Mouse (Mus musculus) bone marrow, adult 2 months (tissue): ENCODE data around the gene Gnat1. TPM values are rescaled to one million over a fixed set of nuclear protein-coding genes. Genes with fewer than 3 reads are reported as not detected.

ENCODE experiments used
- H3K27ac ChIP-seq: fragments of 200-500 bp; 2 replicates; pipeline ENCODE4 v1.5.1; 2012; ENCODE audit warnings: low read depth, mild to moderate bottlenecking, control low read depth, inconsistent platforms, low read length; ENCODE audit not compliant: control insufficient read depth, poor library complexity, insufficient read depth
- H3K4me1 ChIP-seq: fragments of 200-500 bp; 2 replicates; pipeline ENCODE4 v1.6.1; 2011; ENCODE audit warnings: low read length; ENCODE audit not compliant: control insufficient read depth, insufficient read depth
- H3K4me3 ChIP-seq: fragments of 200-500 bp; replicated peaks from 2 replicates; pipeline ENCODE3; 2011; ENCODE audit warnings: mild to moderate bottlenecking, low read depth, low read length, control low read depth; ENCODE audit not compliant: control insufficient read depth
- CTCF ChIP-seq: fragments of 200-500 bp; IDR thresholded peaks from 2 replicates; pipeline ENCODE4 v1.5.1; 2011; ENCODE audit warnings: low read length, control low read depth; ENCODE audit not compliant: control insufficient read depth, insufficient read depth
- POLR2A ChIP-seq: fragments of 200-500 bp; IDR thresholded peaks from 2 replicates; pipeline ENCODE4 v1.6.1; 2011; ENCODE audit warnings: low read depth, mild to moderate bottlenecking, control low read depth, low read length, borderline replicate concordance; ENCODE audit not compliant: control insufficient read depth
- WGBS: fragments of 180-500 bp; shearing (Covaris S2); methylation state at CpG from one replicate; pipeline ENCODE4 v1.1.7; 2018; 5-methylcytosine and 5-hydroxymethylcytosine counted together
- polyA plus RNA-seq: library from polyadenylated mRNA; stranded (reverse); fragments of >200 nt; gene quantifications from 2 replicates; pipeline ENCODE4 v1.2.4, GENCODE M21; 2011; ENCODE audit warnings: low replicate concordance; ENCODE audit not compliant: missing spikeins, insufficient read depth, insufficient read length

Gene Gnat1
- polyA plus RNA-seq, 1 experiment: not detected

DNA sequence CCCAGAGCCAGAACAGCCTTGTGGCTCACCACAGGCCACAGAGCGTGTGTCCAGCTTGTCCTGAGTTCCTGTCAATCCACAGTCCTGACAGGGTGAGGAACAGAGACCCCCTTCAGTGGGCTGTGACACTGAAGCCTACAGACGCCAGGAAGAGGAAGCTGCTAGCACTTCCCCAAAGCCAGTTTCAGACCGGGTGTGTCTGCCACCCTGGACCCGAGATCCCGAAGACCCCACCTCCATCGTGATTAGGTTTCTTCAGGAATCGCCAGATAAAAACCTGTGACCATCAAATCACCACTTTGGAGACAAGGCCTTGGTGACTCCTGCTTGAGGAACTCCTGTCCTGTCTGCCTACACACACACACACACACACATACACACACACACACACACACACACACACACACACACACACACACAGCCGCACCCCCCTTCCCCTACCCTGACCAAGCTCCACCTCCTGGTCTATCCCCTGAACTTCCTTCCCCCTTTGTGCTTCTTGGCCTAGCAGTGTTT, 39.2 kb downstream of the Gnat1 start:
- peaks cover 3% of the 10 kb centered on the region; the same call in 1 of the 2 replicates for H3K4me1 ChIP-seq
- peak overlapping the region; percentile 78 for H3K27ac ChIP-seq
- peak overlapping the region; percentile 4 for H3K4me3 ChIP-seq
- WGBS: 4% methylated on average over 8 of the region's 8 CpGs
- TF ChIP-seq CTCF (no peak), POLR2A (no peak)

DNA sequence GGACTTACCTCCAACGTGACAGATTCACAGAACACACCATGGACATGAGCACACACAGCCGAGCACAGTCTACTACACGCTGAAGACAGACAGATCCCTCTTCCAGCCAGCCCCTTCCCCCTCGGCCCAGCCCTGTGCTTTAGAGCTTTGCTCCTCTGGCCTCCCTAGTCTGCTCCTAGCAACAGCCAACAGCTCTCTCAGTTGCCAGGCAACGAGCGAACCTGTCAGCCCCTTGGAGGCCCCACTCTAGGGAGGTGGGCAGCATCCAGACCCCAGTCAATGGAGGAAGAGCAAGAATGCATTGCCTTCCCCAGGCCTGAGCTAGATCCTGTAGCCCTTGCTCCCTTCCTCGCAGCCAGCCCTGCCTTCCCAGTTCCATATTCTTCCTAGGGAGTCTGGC, 42.4 kb downstream of the Gnat1 start:
- Histone ChIP-seq H3K4me1 (peaks cover 4% of the 10 kb centered on the region; the same call in 1 of the 2 replicates), H3K27ac (no peak overlapping the region), H3K4me3 (no peak overlapping the region)
- 89% methylated on average over 7 of the region's 7 CpGs for WGBS
- TF ChIP-seq CTCF: no peak
- TF ChIP-seq POLR2A: no peak

GRCm38 (mm10) chr9:107635279-107636028, 44.1 kb downstream of the Gnat1 start, which contains the start of gene Gnai2:
Gene Gnai2, minus strand, starts transcription at chr9:107635367.
- TF ChIP-seq CTCF: no peak
- peak; percentile 85 for TF ChIP-seq POLR2A
- peak within 1 kb of the TSS; percentile 85 for H3K4me3 ChIP-seq
- peak within 1 kb of the TSS; percentile 96 for H3K27ac ChIP-seq
- 2% methylated on average over 38 of the region's 38 CpGs for WGBS
- peaks cover 4% of the 10 kb centered on the region; the same call in 1 of the 2 replicates for H3K4me1 ChIP-seq

DNA sequence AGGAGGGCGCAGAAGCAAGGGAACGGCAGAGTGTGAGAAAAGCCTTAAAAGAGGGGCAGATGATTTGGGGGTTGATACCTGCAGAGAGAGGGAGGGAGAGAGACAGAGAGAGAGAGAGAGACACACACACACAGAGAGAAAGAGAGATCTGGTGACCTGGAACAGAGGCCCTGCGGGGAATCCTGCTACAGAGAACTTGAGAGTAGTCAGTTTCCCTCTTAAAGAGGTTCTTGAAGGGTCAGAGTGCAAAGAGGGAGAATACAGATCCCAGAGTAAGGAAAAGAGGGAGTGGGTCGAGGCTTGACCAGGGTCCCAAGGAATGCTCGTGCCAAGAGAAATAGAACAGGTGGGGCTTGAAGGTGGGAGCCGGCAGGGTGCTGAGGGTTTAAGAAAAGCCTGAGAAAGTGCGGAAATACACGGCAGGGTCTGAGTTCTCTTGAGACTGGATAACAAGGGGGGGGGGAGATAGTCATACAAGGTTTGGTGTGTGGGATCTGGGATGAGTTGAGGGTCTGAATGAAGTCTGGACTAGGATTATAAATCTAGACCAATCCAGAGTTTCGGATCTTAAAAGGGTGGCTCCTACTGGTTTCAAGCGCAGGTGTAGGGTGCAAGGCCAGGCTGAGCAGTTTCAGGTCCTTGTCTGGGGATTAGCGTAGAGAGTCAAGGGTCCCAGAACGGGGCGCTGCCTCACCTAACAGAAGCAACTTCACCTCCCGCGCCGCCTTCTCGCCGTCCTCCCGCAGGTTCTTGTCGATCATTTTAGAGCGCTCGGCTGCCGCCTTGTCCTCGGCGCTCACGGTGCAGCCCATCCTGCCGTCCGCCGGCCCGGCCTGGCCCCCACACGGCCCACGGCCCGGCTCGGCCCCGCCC, 44.9 kb downstream of the Gnat1 start:
- H3K4me1 ChIP-seq: peaks cover 4% of the 10 kb centered on the region; the same call in 1 of the 2 replicates
- under 1% methylated on average over 35 of the region's 35 CpGs for WGBS
- peak overlapping the region; percentile 96 for H3K27ac ChIP-seq
- TF ChIP-seq POLR2A (no peak), CTCF (no peak)
- H3K4me3 ChIP-seq: peak overlapping the region; percentile 85

DNA sequence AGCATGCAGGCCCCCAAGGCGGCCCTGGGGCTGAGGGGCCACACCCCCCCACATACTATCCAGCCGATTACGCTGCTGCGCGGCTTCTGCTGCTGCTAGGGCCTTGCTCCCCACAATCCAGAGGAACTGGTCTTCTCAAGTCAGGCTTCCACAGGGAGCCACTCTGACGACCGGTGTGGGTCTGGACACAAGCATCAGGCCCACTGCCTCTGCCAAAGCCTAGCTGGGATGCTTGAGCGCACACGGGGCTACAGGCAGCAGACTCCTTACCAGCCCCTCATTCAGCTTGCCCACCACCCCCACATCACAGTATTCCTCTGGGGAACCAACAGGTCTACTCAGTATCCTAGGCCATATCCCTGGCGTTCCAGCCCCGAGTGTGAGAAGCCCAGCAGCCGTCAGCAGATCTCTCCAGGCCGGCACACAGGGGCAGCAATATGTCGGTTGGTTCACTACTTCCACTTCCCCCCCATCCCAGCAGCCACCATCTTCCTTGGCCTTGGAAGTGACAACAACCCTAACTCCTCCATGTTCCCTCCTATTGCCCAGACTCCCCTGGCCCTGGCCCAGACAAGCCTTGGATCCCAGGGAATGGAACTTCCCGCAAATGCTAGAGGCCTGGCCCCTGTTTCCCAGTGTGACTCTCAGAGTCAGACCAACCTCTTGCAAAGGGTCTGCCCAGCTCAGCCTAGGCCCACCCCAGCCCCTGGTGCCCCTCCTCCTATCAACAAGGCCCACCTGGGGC, 45.7 kb downstream of the Gnat1 start:
- Histone ChIP-seq H3K4me1 (peaks cover 4% of the 10 kb centered on the region; the same call in 1 of the 2 replicates), H3K4me3 (peak overlapping the region; percentile 85), H3K27ac (peak overlapping the region; percentile 96)
- TF ChIP-seq CTCF (no peak), POLR2A (no peak)
- WGBS: 1% methylated on average over 15 of the region's 15 CpGs

DNA sequence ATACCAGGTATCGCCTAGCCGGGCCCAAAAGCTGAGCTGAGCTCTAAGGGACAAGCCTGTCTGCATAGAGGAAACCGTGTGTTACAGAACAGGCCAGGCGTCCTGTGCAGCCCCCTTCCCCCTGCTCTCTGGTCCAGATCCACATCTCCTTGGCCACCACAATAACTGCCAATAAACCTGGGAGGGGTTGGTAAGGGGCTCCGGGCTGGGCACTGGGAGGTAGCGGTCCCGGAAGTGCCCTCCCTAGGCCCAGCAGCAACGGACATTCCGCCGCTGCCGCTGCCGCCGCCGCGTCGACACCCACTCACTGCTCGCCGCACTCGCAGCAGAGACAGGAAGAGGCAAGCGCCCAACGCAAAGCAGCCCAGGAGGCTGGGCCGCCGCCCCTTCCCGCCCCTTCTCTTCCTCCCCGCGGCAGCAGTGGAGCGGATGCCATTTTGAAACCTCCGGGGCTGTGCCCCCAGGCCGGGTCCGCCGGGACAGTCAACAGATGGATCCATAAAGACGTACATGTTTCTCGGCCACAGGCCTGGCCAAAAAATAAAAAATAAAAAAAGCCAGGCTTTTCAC, 46.3 kb downstream of the Gnat1 start:
- Histone ChIP-seq H3K4me3 (peak overlapping the region; percentile 85), H3K27ac (peak overlapping the region; percentile 96), H3K4me1 (peaks cover 6% of the 10 kb centered on the region; the same call in 1 of the 2 replicates)
- under 1% methylated on average over 33 of the region's 33 CpGs for WGBS
- no peak for TF ChIP-seq CTCF
- TF ChIP-seq POLR2A: peak; percentile 96

- TF ChIP-seq POLR2A (peak; percentile 67), CTCF (no peak)
- Histone ChIP-seq H3K4me3 (peak overlapping the region; percentile 85), H3K27ac (peak overlapping the region; percentile 96), H3K4me1 (peaks cover 12% of the 10 kb centered on the region; the same call in 1 of the 2 replicates)
- 29% methylated on average over 6 of the region's 6 CpGs for WGBS
Observed at GRCm38 (mm10) chr9:107632478-107632877, 47.0 kb downstream of the Gnat1 start.
